Mouse (Mus musculus): ENCODE measurements around the gene Plcd1. TPM values are rescaled to one million over a fixed set of nuclear protein-coding genes. Genes with fewer than 3 reads are reported as not detected.

Plcd1 gene
- polyA plus RNA-seq, 1 experiment: 55.3 TPM

DNA sequence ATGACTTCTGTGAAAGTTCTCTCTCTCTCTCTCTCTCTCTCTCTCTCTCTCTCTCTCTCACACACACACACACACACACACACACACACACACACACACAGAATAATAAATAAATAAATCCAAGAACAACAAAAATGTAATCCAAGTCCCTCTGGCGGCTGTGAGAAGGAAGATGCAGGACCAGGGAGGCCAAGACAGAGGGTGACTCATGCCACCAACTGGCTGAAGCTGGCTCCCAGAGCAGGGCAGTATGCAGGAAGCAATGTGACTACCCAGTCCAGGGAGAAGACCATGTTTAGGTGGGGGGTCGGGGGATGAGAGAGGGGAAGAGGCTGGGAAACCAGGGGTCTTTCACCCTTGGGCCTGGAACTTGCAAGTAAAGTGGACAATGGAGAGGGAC, 42.1 kb downstream of the Plcd1 start:
- WGBS: 77% methylated on average over 2 of the region's 2 CpGs
- peaks cover 17% of the 10 kb centered on the region for H3K4me1 ChIP-seq (ENCODE audit: control insufficient read depth, insufficient read depth, insufficient read length, low read length)
- no peak overlapping the region for H3K4me3 ChIP-seq (ENCODE audit: low read depth, low read length)
- no peaks in the 10 kb centered on the region for H3K36me3 ChIP-seq (ENCODE audit: control insufficient read depth, insufficient read depth, low read length)
- H3K27ac ChIP-seq (ENCODE audit: insufficient read depth, low read depth, low read length): no peak overlapping the region
- H3K27me3 ChIP-seq (ENCODE audit: control insufficient read depth, insufficient read depth, low read length): peaks cover 7% of the 10 kb centered on the region
- TF ChIP-seq CTCF (IDR thresholded peaks at IDR 0.05; ENCODE audit: extremely low read depth, insufficient read length, insufficient replicate concordance, low read depth, low read length) (no peak), POLR2A (IDR thresholded peaks at IDR 0.05; ENCODE audit: low read depth, low read length) (no peak)

DNA sequence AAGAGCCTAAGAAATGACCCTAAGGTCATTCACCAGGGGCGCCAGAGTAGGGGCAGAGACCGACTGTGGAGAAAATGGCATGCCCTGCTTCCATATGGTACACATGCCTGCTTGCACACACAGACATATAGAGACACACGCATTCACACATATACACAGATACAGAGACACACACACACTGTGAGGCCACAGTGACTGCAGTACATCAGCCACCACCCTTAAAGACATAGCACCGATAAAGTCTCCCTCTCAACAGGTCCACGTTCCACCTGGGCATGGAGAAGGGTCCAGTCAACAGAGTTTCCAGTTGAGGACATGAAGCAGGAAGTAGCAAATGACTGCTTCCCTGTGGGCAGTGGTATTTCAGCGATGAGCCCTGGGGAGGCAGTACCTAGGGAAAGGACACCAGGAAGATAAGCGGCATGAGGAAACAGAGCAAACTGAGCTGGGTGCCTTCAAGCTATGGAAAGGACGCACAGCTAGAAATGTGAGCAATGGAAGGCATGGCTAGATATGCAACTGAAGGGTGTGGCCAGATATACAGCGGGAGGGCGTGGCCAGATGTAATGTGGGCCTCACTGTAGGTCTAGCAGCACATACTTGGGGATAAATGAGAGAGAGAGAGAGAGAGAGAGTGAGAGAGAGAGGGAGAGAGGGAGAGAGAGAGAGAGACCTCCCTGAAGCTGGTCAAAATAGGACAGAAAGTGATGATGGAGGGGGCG, 45.0 kb downstream of the Plcd1 start:
- Histone ChIP-seq H3K4me3 (ENCODE audit: low read depth, low read length) (no peak overlapping the region), H3K27me3 (ENCODE audit: control insufficient read depth, insufficient read depth, low read length) (peaks cover 5% of the 10 kb centered on the region), H3K27ac (ENCODE audit: insufficient read depth, low read depth, low read length) (no peak overlapping the region), H3K36me3 (ENCODE audit: control insufficient read depth, insufficient read depth, low read length) (no peaks in the 10 kb centered on the region), H3K4me1 (ENCODE audit: control insufficient read depth, insufficient read depth, insufficient read length, low read length) (peaks cover 10% of the 10 kb centered on the region)
- TF ChIP-seq CTCF (IDR thresholded peaks at IDR 0.05; ENCODE audit: extremely low read depth, insufficient read length, insufficient replicate concordance, low read depth, low read length): no peak
- no peak for TF ChIP-seq POLR2A (IDR thresholded peaks at IDR 0.05; ENCODE audit: low read depth, low read length)
- 46% methylated on average over 11 of the region's 11 CpGs for WGBS

DNA sequence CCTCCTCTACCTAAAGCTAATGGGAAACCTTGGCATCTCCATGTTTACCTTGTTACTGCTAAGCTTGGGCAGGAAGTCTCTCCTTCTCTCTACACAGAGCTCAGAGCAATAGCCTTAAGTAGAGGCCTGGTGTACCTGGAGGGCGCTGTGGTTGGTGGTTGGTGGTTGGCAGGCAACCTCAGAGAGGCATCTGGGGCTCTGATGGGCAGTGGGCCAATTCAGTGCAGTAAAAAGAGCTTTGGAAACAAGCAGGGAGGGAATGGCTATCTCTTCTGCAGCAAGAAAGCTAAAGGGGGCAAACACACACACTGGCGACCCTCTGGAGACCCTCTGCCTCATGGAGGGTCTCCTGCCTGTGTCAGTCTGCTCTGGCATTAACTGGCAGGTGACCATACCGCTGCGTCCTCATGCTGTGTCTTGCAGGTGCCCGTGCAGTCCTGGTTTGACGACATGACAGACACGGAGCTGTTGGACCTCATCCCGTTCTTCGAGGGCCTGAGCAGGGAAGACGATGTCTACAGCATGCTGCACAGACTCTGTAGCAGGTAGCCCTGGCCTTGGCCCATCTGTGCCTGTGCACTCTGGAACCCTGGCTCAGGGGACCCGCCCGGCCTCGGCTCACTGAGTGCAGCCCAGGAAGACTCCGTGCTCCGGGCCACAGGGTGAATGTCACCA, 53.1 kb downstream of the Plcd1 start:
- Histone ChIP-seq H3K36me3 (ENCODE audit: control insufficient read depth, insufficient read depth, low read length) (peaks cover 23% of the 10 kb centered on the region), H3K27me3 (ENCODE audit: control insufficient read depth, insufficient read depth, low read length) (no peaks in the 10 kb centered on the region), H3K27ac (ENCODE audit: insufficient read depth, low read depth, low read length) (no peak overlapping the region), H3K4me3 (ENCODE audit: low read depth, low read length) (no peak overlapping the region), H3K4me1 (ENCODE audit: control insufficient read depth, insufficient read depth, insufficient read length, low read length) (no peaks in the 10 kb centered on the region)
- no peak for TF ChIP-seq CTCF (IDR thresholded peaks at IDR 0.05; ENCODE audit: extremely low read depth, insufficient read length, insufficient replicate concordance, low read depth, low read length)
- TF ChIP-seq POLR2A (IDR thresholded peaks at IDR 0.05; ENCODE audit: low read depth, low read length): no peak
- WGBS: 85% methylated on average over 15 of the region's 15 CpGs

- 82% methylated on average over 3 of the region's 3 CpGs for WGBS
- no peak for TF ChIP-seq CTCF (IDR thresholded peaks at IDR 0.05; ENCODE audit: extremely low read depth, insufficient read length, insufficient replicate concordance, low read depth, low read length)
- Histone ChIP-seq H3K4me3 (ENCODE audit: low read depth, low read length) (no peak overlapping the region), H3K4me1 (ENCODE audit: control insufficient read depth, insufficient read depth, insufficient read length, low read length) (no peaks in the 10 kb centered on the region), H3K36me3 (ENCODE audit: control insufficient read depth, insufficient read depth, low read length) (peaks cover 29% of the 10 kb centered on the region), H3K27me3 (ENCODE audit: control insufficient read depth, insufficient read depth, low read length) (no peaks in the 10 kb centered on the region), H3K27ac (ENCODE audit: insufficient read depth, low read depth, low read length) (no peak overlapping the region)
These were observed 54.7 kb downstream of the Plcd1 start for GRCm38 (mm10) chr9:119038574-119038973.

GRCm38 (mm10) chr9:119037076-119037730, 56.1 kb downstream of the Plcd1 start:
- Histone ChIP-seq H3K36me3 (ENCODE audit: control insufficient read depth, insufficient read depth, low read length) (peaks cover 34% of the 10 kb centered on the region), H3K27me3 (ENCODE audit: control insufficient read depth, insufficient read depth, low read length) (no peaks in the 10 kb centered on the region), H3K4me3 (ENCODE audit: low read depth, low read length) (no peak overlapping the region), H3K27ac (ENCODE audit: insufficient read depth, low read depth, low read length) (no peak overlapping the region), H3K4me1 (ENCODE audit: control insufficient read depth, insufficient read depth, insufficient read length, low read length) (no peaks in the 10 kb centered on the region)
- 83% methylated on average over 15 of the region's 15 CpGs for WGBS
- no peak for TF ChIP-seq CTCF (IDR thresholded peaks at IDR 0.05; ENCODE audit: extremely low read depth, insufficient read length, insufficient replicate concordance, low read depth, low read length)
- TF ChIP-seq POLR2A (IDR thresholded peaks at IDR 0.05; ENCODE audit: low read depth, low read length): no peak

DNA sequence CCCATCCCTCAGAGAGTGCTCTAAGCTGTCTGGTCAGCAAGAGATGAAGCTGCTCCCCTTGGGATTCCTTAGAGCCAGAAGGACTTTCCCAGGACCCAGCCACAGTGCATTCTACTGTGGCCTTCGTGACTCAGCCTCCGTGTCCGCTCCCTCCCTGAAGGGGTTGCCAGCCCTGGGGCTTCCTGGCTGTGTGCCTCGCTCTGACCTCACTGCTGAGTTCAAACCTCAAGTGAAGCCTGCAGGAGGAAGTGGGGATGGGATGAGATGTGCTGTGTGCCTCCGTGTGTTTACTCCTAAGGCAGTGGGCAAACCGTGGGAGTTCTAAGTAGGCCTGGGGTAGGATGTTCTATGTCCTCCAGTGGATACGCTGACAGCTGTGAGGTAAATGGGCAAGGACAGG, 57.5 kb downstream of the Plcd1 start:
- no peaks in the 10 kb centered on the region for H3K4me1 ChIP-seq (ENCODE audit: control insufficient read depth, insufficient read depth, insufficient read length, low read length)
- H3K36me3 ChIP-seq (ENCODE audit: control insufficient read depth, insufficient read depth, low read length): peaks cover 26% of the 10 kb centered on the region
- H3K4me3 ChIP-seq (ENCODE audit: low read depth, low read length): no peak overlapping the region
- TF ChIP-seq CTCF (IDR thresholded peaks at IDR 0.05; ENCODE audit: extremely low read depth, insufficient read length, insufficient replicate concordance, low read depth, low read length) (no peak), POLR2A (IDR thresholded peaks at IDR 0.05; ENCODE audit: low read depth, low read length) (no peak)
- no peak overlapping the region for H3K27ac ChIP-seq (ENCODE audit: insufficient read depth, low read depth, low read length)
- 66% methylated on average over 7 of the region's 7 CpGs for WGBS
- H3K27me3 ChIP-seq (ENCODE audit: control insufficient read depth, insufficient read depth, low read length): no peaks in the 10 kb centered on the region

Data from small intestine, adult 2 months (tissue).